Mouse (Mus musculus) midbrain, postnatal 0 days (tissue): Measurements from ENCODE around the gene Ints7. TPM values are rescaled to one million over a fixed set of nuclear protein-coding genes. Genes with fewer than 3 reads are reported as not detected.

Experiments
- ATAC-seq: fragments of 200-750 bp; cut with Nextera tagmentation; 2 replicates; pipeline ENCODE4 v1.8.0; 2017; ENCODE audit warnings: moderate number of reproducible peaks, mild to moderate bottlenecking, moderate TSS enrichment, moderate library complexity; ENCODE audit not compliant: low FRiP score
- DNase-seq: peaks from one replicate; pipeline ENCODE4 v3.0.0-alpha.2; 2015; ENCODE audit warnings: low spot score
- H3K27ac ChIP-seq: fragments of 300-500 bp; sonication (generic); 2 replicates; pipeline ENCODE4 v1.5.1; 2014; ENCODE audit warnings: low read depth, mild to moderate bottlenecking, low read length, mixed read lengths
- H3K27me3 ChIP-seq: fragments of 300-500 bp; sonication (generic); 2 replicates; pipeline ENCODE4 v1.6.1; 2014; ENCODE audit warnings: low read length, control low read depth, mixed read lengths; ENCODE audit not compliant: insufficient read depth
- H3K36me3 ChIP-seq: fragments of 300-500 bp; sonication (generic); 2 replicates; pipeline ENCODE4 v1.6.1; 2014; ENCODE audit warnings: low read length, control low read depth, mixed read lengths; ENCODE audit not compliant: insufficient read depth
- H3K4me1 ChIP-seq: fragments of 300-500 bp; sonication (generic); 2 replicates; pipeline ENCODE4 v1.6.1; 2014; ENCODE audit warnings: mild to moderate bottlenecking, control low read depth, antibody characterized with exemption, low read length, mixed read lengths; ENCODE audit not compliant: insufficient read depth
- H3K4me2 ChIP-seq: fragments of 300-500 bp; sonication (generic); 2 replicates; pipeline ENCODE4 v1.6.1; 2014; ENCODE audit warnings: low read depth, mild to moderate bottlenecking, low read length, mixed read lengths; ENCODE audit not compliant: poor library complexity, severe bottlenecking
- H3K4me3 ChIP-seq: fragments of 300-500 bp; sonication (generic); 2 replicates; pipeline ENCODE4 v1.5.1; 2014; ENCODE audit warnings: low read depth, mild to moderate bottlenecking, low read length, moderate library complexity
- H3K9ac ChIP-seq: fragments of 300-500 bp; sonication (generic); replicated peaks from 2 replicates; pipeline ENCODE4 v1.6.1; 2014; ENCODE audit warnings: mild to moderate bottlenecking, low read length, moderate library complexity, mixed read lengths; ENCODE audit not compliant: poor library complexity, severe bottlenecking
- H3K9me3 ChIP-seq: fragments of 300-500 bp; sonication (generic); 2 replicates; pipeline ENCODE4 v1.6.1; 2016; ENCODE audit warnings: low read length, control low read depth
- CTCF ChIP-seq: IDR thresholded peaks from 2 replicates; pipeline ENCODE4 v1.5.1; 2016; ENCODE audit warnings: antibody characterized with exemption, mild to moderate bottlenecking
- WGBS: fragments of 180-500 bp; shearing (Covaris S2); extraction: QIAGEN DNeasy Blood & Tissue Kit; methylation state at CpG from one replicate; pipeline ENCODE4 v1.1.7; 2014; 5-methylcytosine and 5-hydroxymethylcytosine counted together
- polyA plus RNA-seq: library from polyadenylated mRNA; unstranded; fragments of >200 nt; fragmentation: Nextera tagmentation; extraction: Ambion mirVana; gene quantifications from 2 replicates; pipeline ENCODE4 v1.2.1, GENCODE M21; 2015
- total RNA-seq: library from RNA; depleted of rRNA; stranded (reverse); fragments of >200 nt; gene quantifications from 2 replicates; pipeline ENCODE4 v1.2.3, GENCODE M21; 2014; rRNA removed

The Ints7 gene
- total RNA-seq (33.1 and 40.4 TPM in 2 replicates), polyA plus RNA-seq (24.6 and 27.0 TPM in 2 replicates)

GRCm38 (mm10) chr1:191575458-191576247 is at the start of gene Ints7, which contains the start of gene Dtl:
Gene Ints7 (plus strand): TSS chr1:191575636.
Gene Dtl (minus strand): TSS chr1:191575544.
- under 1% methylated on average over 70 of the region's 70 CpGs for WGBS

DNA sequence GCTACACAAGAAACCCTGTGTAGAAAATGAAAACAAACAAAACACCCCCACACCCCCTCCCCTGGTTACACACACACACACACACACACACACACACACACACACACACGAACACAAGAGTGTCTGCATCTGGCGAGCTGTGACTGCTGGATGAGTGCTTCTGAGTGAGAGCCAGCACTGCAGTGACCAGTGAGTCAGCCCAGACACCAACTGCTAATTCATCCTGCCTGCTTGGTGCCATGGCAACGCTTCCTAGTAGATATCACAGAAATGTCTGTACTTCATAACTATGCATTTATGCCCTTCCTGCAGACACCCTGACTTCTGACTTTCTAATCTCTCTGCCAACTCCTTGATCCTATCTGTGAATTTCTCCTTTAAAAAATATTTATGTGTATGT is 48.3 kb upstream of the Ints7 start:
- H3K27me3 ChIP-seq = no peaks in the 10 kb centered on the region
- H3K9me3 ChIP-seq = no peaks in the 10 kb centered on the region
- H3K4me2 ChIP-seq = no peak overlapping the region
- no peak overlapping the region for H3K27ac ChIP-seq
- no peaks in the 10 kb centered on the region for H3K4me1 ChIP-seq
- no peak overlapping the region for H3K4me3 ChIP-seq
- DNase-seq = peak; percentile 21
- 65% methylated on average over 3 of the region's 3 CpGs for WGBS
- H3K9ac ChIP-seq = no peak overlapping the region
- TF ChIP-seq CTCF = no peak
- H3K36me3 ChIP-seq = no peaks in the 10 kb centered on the region
- no peak for ATAC-seq

More at GRCm38 (mm10) chr1:191575458-191576247, at the start of gene Ints7, which contains the start of gene Dtl:
- Histone ChIP-seq H3K9ac (0 out of 2 replicates have a peak within 1 kb of the TSS, but pooled peaks have one; percentile 33), H3K27me3 (no peaks in the 10 kb centered on the region), H3K27ac (peak within 1 kb of the TSS; percentile 88), H3K4me2 (peak within 1 kb of the TSS; percentile 97), H3K4me3 (peak within 1 kb of the TSS; percentile 79), H3K9me3 (no peaks in the 10 kb centered on the region), H3K4me1 (peaks cover 11% of the 10 kb centered on the region), H3K36me3 (no peaks in the 10 kb centered on the region)
- peak; percentile 100 for DNase-seq
- peak; percentile 99 for TF ChIP-seq CTCF
- ATAC-seq = peak; percentile 99

DNA sequence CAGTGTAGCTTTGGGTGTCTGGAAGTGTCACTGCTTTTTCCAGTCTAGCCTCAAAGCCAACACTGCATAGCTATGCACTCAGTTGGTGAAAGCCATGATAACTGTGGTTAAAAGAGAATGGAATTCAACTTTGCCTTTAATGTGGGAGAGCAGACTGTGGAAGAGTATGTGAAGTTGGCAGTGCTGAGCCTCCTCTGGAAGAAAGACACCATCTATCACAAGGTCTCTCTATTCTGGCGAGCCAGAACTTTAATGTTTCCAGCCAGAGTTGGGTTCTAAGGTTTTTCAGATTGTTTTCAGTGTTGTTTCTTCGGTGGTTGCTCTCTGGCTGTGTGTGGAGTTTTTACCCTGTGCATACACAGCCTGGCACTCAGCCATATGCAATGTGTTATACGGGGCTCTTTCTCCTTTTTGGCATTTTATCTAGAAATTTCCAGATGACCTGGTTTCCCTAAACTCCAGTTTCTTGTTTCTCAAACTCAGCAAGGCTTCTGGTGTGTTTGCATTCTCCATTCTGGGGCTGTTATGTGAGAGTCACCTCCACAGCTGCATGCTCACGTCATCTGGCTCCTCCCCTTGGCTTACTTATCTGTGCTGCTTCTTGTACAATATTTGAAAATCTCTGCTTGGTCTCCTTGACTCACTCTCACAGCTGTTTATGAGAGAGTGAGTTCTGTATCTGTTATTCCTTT is 47.4 kb upstream of the Ints7 start:
- Histone ChIP-seq H3K9me3 (no peaks in the 10 kb centered on the region), H3K4me1 (no peaks in the 10 kb centered on the region), H3K36me3 (no peaks in the 10 kb centered on the region), H3K27ac (no peak overlapping the region), H3K4me3 (no peak overlapping the region), H3K4me2 (no peak overlapping the region), H3K9ac (no peak overlapping the region), H3K27me3 (no peaks in the 10 kb centered on the region)
- peak; percentile 51 for DNase-seq
- WGBS = 61% methylated on average over 4 of the region's 4 CpGs
- no peak for ATAC-seq
- no peak for TF ChIP-seq CTCF

GRCm38 (mm10) chr1:191529406-191529805 is 46.0 kb upstream of the Ints7 start:
- Histone ChIP-seq H3K27ac (no peak overlapping the region), H3K4me1 (no peaks in the 10 kb centered on the region), H3K36me3 (no peaks in the 10 kb centered on the region), H3K9ac (no peak overlapping the region), H3K4me2 (no peak overlapping the region), H3K27me3 (no peaks in the 10 kb centered on the region), H3K4me3 (no peak overlapping the region), H3K9me3 (no peaks in the 10 kb centered on the region)
- TF ChIP-seq CTCF = no peak
- DNase-seq (no peak), ATAC-seq (no peak)
- WGBS = 89% methylated on average over 2 of the region's 2 CpGs

- no peak for DNase-seq
- WGBS = 59% methylated on average over 1 of the region's 1 CpGs
- Histone ChIP-seq H3K9me3 (no peaks in the 10 kb centered on the region), H3K4me2 (no peak overlapping the region), H3K4me3 (no peak overlapping the region), H3K27ac (no peak overlapping the region), H3K4me1 (no peaks in the 10 kb centered on the region), H3K27me3 (no peaks in the 10 kb centered on the region), H3K36me3 (no peaks in the 10 kb centered on the region), H3K9ac (no peak overlapping the region)
- ATAC-seq = no peak
- TF ChIP-seq CTCF = no peak
Measured at GRCm38 (mm10) chr1:191531023-191531422, 44.4 kb upstream of the Ints7 start.

- H3K4me3 ChIP-seq = no peak overlapping the region
- DNase-seq = no peak
- ATAC-seq = no peak
- no peaks in the 10 kb centered on the region for H3K9me3 ChIP-seq
- H3K27me3 ChIP-seq = no peaks in the 10 kb centered on the region
- no peaks in the 10 kb centered on the region for H3K4me1 ChIP-seq
- no peak overlapping the region for H3K27ac ChIP-seq
- 51% methylated on average over 2 of the region's 2 CpGs for WGBS
- TF ChIP-seq CTCF = no peak
- H3K36me3 ChIP-seq = no peaks in the 10 kb centered on the region
- H3K9ac ChIP-seq = no peak overlapping the region
- H3K4me2 ChIP-seq = no peak overlapping the region
Measured at GRCm38 (mm10) chr1:191534896-191535295, 40.5 kb upstream of the Ints7 start.
